Mouse (Mus musculus) adrenal gland, postnatal 4 days (tissue): ENCODE data around the gene Cox6b2. TPM values are rescaled to one million over a fixed set of nuclear protein-coding genes. Genes with fewer than 3 reads are reported as not detected.

Experiments used
- DNase-seq, 2 experiments: peaks; one replicate each; pipeline ENCODE4 v3.0.0; 2021 to 2022; ENCODE audit warnings: low spot score in 2 of 2, mixed read lengths in 2 of 2
- total RNA-seq, 2 experiments: library from RNA; stranded (reverse); gene quantifications; 2 replicates each; pipeline ENCODE4 v1.2.3; 2021

The Cox6b2 gene
- total RNA-seq, 2 experiments from 2014 or later = 36.6 to 40.4 TPM

- no peak for DNase-seq
Measured at GRCm38 (mm10) chr7:4764946-4765710, 12.2 kb upstream of the Cox6b2 start.

- no peak for DNase-seq
Measured at GRCm38 (mm10) chr7:4759670-4760069, 6.8 kb upstream of the Cox6b2 start.

GRCm38 (mm10) chr7:4751971-4752820 lies 698 bp downstream of the Cox6b2 start:
- DNase-seq = peak in 1 of 2 experiments; percentile 44

- DNase-seq = no peak
Measured at GRCm38 (mm10) chr7:4749169-4749568, 3.7 kb downstream of the Cox6b2 start.

GRCm38 (mm10) chr7:4748321-4748720 lies 4.6 kb downstream of the Cox6b2 start:
- DNase-seq = no peak

DNA sequence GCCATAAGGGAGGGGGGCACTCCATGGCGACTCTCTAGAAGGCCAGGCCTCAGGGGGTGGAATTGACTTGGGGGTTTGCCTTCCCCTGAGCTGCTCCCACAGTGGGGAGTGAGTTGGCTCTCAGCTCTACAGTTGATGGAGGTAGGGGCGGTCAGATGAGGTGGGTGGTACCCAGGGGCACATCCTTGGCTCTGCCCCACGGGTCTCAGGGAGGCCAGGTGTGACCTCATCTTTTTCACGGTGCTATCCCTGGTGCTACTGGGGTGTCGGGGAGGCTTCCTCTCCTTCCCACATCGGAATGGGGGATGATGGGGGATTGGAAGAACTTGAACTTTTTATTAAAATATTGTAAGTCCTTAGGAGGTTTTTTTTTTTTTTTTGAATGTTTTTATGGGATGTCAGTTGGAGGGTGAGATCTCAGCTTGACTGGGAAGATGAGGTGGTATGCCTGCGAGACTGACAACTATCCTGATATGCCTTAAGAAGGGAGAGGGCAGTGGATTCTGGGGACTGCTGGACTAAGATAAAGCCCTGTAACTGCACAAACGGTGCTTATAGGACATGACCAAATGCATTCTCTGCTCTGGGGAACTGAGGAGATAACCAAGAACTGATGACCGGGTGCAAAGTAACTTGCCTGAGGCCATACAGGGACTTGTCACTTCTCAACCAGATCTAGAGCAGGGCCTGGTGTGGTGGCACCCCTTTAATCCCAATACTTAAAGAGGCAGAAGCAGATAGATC lies 5.6 kb downstream of the Cox6b2 start:
- no peak for DNase-seq

GRCm38 (mm10) chr7:4746326-4746980 lies 6.4 kb downstream of the Cox6b2 start:
- no peak for DNase-seq

DNA sequence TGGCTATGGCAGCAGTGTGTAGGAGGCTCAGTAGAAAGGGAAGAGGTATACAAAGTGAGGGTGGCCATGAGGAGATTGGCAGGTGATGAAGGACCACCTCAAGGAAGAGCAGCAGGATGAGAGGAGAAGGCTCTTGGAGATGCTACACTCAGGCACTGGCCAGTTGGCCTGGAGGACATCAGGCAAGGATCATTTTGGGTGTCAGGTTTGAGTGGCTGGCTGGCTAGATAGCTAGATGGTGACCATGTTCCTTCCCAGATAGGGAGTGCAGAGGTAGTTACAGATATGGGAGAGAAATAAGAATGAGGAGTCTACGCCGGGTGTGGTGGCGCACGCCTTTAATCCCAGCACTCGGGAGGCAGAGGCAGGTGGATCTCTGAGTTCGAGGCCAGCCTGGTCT lies 8.0 kb downstream of the Cox6b2 start:
- no peak for DNase-seq

DNA sequence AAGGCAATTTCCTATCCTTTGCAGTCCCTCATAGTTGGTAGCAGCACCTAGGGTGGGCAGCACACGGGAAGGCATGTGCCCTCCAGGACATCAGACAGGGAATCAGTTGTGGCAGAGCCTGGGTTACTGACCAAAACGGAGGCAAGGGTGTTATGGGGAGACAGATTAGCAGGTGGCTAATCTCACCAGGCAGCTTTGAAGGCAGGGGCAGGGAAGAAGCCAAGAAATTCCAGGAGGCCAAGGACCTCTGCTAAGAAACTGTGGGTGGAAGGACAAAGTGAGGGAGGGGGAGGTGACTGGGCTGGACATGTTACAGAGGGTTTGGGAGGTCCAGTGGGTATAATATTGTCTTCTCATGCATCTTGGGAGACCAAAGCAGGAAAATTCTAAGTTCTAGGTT lies 9.5 kb downstream of the Cox6b2 start:
- no peak for DNase-seq

DNA sequence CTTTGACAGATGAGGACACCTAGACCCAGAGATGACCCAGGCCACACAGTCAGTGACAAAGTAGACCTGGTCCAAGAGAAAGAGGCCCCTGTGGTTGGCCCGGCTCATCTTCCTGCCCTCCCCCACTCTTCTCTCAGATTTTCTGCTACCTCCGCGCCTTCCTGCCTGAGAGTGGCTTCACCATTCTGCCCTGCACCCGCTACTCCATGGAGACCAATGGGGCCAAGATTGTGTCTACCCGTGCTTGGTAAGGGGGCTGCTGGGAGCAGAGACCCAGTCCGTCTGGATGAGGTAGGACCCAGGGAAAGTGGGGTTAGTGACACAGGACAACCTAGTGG lies 10.4 kb downstream of the Cox6b2 start:
- DNase-seq = no peak

DNA sequence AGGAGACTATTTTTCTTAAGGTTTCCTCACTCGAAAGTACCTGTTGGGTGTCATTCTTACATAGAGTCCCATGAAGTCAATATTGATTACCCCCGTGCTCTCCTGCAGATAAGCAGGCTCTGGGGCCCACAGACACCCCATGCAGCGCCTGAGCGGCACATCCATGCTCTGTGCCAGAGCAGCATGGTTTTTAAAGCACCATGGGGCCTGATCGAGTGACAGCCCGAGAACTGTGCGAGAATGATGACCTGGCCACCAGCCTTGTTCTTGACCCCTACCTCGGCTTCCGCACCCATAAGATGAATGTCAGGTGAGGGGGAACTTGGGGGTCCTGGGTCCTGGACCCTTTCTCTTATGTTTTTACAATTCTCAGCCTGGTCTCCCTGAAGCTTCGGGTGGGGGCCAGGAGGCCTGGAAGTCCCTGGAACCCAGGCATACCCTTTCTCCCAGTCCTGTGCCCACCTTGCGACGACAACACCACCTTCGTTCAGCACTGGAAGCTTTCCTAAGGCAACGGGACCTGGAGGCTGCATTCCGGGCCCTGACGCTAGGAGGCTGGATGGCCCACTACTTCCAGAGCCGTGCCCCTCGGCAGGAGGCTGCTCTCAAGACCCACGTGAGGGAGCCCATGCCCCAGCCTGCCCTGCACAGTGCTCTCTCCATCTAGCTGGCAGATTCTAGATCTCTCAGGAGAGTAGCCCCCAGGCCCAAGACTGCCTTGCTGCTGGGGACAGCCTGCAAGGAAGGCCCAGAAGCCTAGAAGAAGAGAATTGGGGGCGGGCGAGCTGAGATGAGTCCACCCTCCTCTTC lies 11.0 kb downstream of the Cox6b2 start:
- DNase-seq = no peak

DNA sequence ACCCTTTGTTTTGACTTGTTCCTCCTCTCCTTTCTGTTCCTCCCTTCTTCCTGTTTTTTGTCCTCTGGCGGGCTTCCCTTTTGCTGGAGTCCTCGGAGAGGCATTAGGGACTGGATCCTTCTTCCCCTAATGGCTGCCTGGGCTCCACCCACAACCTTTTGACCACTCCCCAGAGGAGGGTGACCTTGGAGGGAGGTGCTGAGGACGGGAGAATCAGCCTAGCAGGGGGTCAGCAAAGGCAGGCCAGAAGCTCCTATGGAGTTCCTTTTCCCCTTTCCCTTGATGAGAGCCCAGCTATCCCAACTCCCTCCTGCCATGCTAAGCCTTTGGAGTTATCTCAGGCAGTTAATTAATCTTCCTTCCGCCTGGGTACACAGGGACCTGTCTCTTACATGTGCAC lies 11.7 kb downstream of the Cox6b2 start:
- peak in 1 of 2 experiments; percentile 44 for DNase-seq

GRCm38 (mm10) chr7:4740309-4740727 lies 12.6 kb downstream of the Cox6b2 start:
- no peak for DNase-seq

- peak; percentile 87 to 88 for DNase-seq
Measured at GRCm38 (mm10) chr7:4739544-4740275, 13.2 kb downstream of the Cox6b2 start, which contains the start of gene Kmt5c. TSS of gene Kmt5c (plus strand) at chr7:4740115.

DNA sequence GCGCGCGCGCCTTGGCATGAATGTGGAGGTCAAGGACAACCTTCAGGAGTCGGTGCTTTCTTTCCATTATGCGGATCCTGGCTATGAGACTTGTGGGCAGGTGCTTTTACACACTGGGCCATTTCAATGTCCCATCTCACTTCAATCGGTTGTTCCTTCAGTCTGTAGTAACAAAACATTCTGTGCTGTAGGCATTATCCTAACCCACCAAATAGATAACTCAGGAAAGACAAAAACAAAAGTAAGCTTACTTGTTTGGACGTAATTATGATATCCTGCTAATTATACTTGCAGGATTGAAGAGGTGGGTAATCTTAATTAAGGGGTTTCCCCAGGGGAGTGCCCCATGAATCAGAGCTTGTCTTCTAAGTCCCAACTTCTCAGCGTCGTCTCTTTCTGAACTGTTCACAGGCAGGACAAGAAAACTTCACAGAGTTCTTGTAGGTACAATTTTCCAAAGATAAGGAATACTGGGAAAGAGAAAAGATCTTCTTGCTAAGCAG lies 13.8 kb downstream of the Cox6b2 start:
- DNase-seq = no peak

DNA sequence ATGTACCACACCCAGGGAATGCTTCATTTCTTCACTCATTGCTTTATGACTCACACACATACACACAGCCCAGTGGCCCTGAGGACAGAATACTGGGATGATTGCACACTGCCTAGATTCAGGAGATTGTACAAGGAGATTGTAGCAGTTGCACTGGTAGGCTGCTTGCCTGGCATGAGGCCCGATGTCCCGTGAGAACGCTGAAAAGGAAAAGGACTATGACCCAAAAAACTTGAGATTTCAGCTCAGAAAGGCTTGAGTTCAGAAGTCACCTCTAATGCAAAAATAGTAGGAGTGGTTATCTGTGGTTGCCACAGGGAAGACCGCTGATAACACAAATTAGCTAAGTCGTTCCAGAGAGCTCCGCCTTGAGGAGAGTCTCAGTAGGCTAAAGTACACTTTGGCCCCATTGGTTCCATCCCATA lies 19.9 kb downstream of the Cox6b2 start:
- no peak for DNase-seq

- DNase-seq = no peak
Measured at GRCm38 (mm10) chr7:4731090-4731489, 21.8 kb downstream of the Cox6b2 start.

DNA sequence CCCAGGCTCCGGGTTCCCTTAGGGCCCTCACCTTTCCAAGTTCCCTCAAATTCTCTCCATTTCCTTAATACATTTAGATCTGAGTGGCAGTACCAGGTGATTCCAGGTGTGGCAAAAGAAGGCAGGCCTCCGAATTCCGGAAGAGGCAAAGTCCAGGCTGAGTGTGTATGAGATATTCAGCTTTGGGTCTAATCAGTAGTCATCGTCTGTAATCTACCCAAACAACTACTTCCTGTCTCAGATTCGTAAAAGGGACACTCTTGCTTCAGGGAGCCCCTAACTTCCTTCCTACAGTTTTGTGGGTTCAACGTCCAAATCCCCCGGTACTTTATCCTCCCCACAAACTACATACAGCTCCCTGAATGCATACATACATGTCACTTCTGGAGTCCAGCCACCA lies 27.7 kb downstream of the Cox6b2 start, which contains the start of gene Tmem150b:
Gene Tmem150b (minus strand): TSS at position 81 of the 400 bp plus-strand sequence.
- DNase-seq = no peak

DNA sequence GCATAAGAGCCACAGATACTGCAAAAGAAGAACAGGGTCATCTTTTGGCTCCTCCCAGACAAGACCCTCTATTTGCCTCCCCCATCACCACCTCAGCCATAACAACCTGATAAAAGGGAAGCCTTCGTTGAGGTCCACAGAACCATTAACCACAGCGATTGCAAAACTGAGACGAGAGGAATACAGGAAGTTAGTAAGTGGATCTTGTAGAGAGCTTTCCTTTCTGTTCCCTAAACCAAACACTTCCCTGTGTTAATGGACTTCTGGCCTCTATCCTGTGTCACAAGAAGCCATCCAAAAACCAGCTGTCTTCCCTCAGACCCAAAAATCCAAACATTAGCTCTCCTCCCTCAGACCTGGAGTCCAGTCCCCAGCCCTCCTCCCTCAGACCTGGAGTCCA lies 28.5 kb downstream of the Cox6b2 start:
- DNase-seq = no peak
